Mouse (Mus musculus) thymus, adult 18-20 months (tissue): ENCODE results near the gene Cnbd2.

ENCODE experiments used
- DNase-seq, 2 experiments: peaks; one replicate each; pipeline ENCODE4 v3.0.0; 2022; ENCODE audit warnings: mixed read lengths in 2 of 2

The Cnbd2 gene

GRCm38 (mm10) chr2:156311841-156312291, 233 bp upstream of the Cnbd2 start:
- DNase-seq, result peak; percentile 49 to 58

GRCm38 (mm10) chr2:156313153-156313552, 1.1 kb downstream of the Cnbd2 start:
- no peak for DNase-seq

- DNase-seq, result no peak
Measured at GRCm38 (mm10) chr2:156314811-156315210, 2.7 kb downstream of the Cnbd2 start.

GRCm38 (mm10) chr2:156318491-156318890, 6.4 kb downstream of the Cnbd2 start:
- no peak for DNase-seq

- DNase-seq, result no peak
Measured at GRCm38 (mm10) chr2:156321538-156321937, 9.4 kb downstream of the Cnbd2 start.

- DNase-seq, result no peak
Measured at GRCm38 (mm10) chr2:156324116-156324588, 12.1 kb downstream of the Cnbd2 start.

- no peak for DNase-seq
Measured at GRCm38 (mm10) chr2:156324681-156325080, 12.6 kb downstream of the Cnbd2 start.

GRCm38 (mm10) chr2:156330681-156331080, 18.6 kb downstream of the Cnbd2 start:
- no peak for DNase-seq

- no peak for DNase-seq
Measured at GRCm38 (mm10) chr2:156331446-156331965, 19.4 kb downstream of the Cnbd2 start.

GRCm38 (mm10) chr2:156340078-156340477, 28.0 kb downstream of the Cnbd2 start:
- DNase-seq, result no peak

- DNase-seq, result no peak
Measured at GRCm38 (mm10) chr2:156344775-156345532, 32.9 kb downstream of the Cnbd2 start.

GRCm38 (mm10) chr2:156348812-156349211, 36.7 kb downstream of the Cnbd2 start:
- no peak for DNase-seq

- no peak for DNase-seq
Measured at GRCm38 (mm10) chr2:156349286-156349848, 37.3 kb downstream of the Cnbd2 start.

GRCm38 (mm10) chr2:156351243-156351642, 39.1 kb downstream of the Cnbd2 start:
- DNase-seq, result no peak

- no peak for DNase-seq
Measured at GRCm38 (mm10) chr2:156352413-156353165, 40.5 kb downstream of the Cnbd2 start.

GRCm38 (mm10) chr2:156353265-156353692, 41.2 kb downstream of the Cnbd2 start:
- DNase-seq, result no peak

- DNase-seq, result no peak
Measured at GRCm38 (mm10) chr2:156356031-156356430, 43.9 kb downstream of the Cnbd2 start.

GRCm38 (mm10) chr2:156368465-156368864, 56.4 kb downstream of the Cnbd2 start:
- no peak for DNase-seq

GRCm38 (mm10) chr2:156370896-156371295, 58.8 kb downstream of the Cnbd2 start:
- DNase-seq, result no peak

- DNase-seq, result no peak
Measured at GRCm38 (mm10) chr2:156376956-156377355, 64.9 kb downstream of the Cnbd2 start.

- DNase-seq, result no peak
Measured at GRCm38 (mm10) chr2:156379929-156380328, 67.8 kb downstream of the Cnbd2 start.

- DNase-seq, result no peak
Measured at GRCm38 (mm10) chr2:156381350-156381749, 69.3 kb downstream of the Cnbd2 start.

GRCm38 (mm10) chr2:156392461-156393154, 80.5 kb downstream of the Cnbd2 start:
- peak; percentile 60 to 65 for DNase-seq
